Mouse (Mus musculus): ENCODE data around the gene Atp5d. TPM values are rescaled to one million over a fixed set of nuclear protein-coding genes. Genes with fewer than 3 reads are reported as not detected.

Atp5d gene
- polyA plus RNA-seq, 1 experiment = 709 TPM

DNA sequence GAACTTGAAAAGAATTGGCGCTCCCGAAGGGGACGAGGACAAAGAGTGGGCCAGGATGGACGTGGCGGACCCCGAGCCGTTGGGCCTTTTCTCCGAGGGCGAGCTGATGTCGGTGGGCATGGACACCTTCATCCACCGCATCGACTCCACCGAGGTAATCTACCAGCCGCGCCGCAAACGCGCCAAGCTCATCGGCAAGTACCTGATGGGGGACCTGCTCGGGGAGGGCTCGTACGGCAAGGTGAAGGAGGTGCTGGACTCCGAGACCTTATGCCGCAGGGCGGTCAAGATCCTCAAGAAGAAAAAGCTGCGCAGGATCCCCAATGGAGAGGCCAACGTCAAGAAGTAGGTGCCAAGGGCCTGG is 21.9 kb upstream of the Atp5d start:
- H3K4me3 ChIP-seq (replicated peaks; ENCODE audit: extremely low read depth, low read depth, low read length) = peak overlapping the region; percentile 83
- TF ChIP-seq POLR2A (IDR thresholded peaks at IDR 0.05; ENCODE audit: borderline replicate concordance, extremely low read depth, low read depth, low read length) (no peak), CTCF (IDR thresholded peaks at IDR 0.05; ENCODE audit: insufficient read depth, low read length) (no peak)
- DNase-seq = peak; percentile 59
- peaks cover 13% of the 10 kb centered on the region for H3K4me1 ChIP-seq (ENCODE audit: control insufficient read depth, insufficient read depth, low read length)
- 1% methylated on average over 27 of the region's 27 CpGs for WGBS

- H3K4me1 ChIP-seq (ENCODE audit: control insufficient read depth, insufficient read depth, low read length) = peaks cover 13% of the 10 kb centered on the region
- WGBS = 1% methylated on average over 30 of the region's 30 CpGs
- DNase-seq = peak; percentile 60
- peak overlapping the region; percentile 83 for H3K4me3 ChIP-seq (replicated peaks; ENCODE audit: extremely low read depth, low read depth, low read length)
- TF ChIP-seq POLR2A (IDR thresholded peaks at IDR 0.05; ENCODE audit: borderline replicate concordance, extremely low read depth, low read depth, low read length) (peak; percentile 57; the same call in 1 of the 2 replicates), CTCF (IDR thresholded peaks at IDR 0.05; ENCODE audit: insufficient read depth, low read length) (no peak)
These were observed 21.3 kb upstream of the Atp5d start for GRCm38 (mm10) chr10:80116927-80117691.

DNA sequence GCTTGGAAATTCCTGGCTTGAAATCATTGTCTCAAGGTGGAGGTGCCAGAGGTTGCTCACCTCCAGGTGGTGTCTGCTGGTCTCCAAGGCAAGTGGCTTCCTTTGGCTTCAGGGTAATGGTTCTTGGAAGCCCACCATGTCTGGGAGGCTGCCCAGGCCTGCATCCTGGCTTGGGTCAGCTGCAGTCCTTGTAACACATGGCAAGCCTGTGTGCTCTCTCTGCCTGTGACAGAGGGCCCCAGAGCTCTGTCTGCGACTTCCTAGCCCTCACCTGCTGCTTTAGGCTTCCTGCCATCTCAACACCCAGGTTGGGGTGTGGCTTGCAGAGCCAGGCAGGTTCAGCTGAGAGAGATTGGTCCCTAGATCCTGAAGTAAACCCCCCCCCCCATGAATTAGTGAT is 20.7 kb upstream of the Atp5d start:
- TF ChIP-seq POLR2A (IDR thresholded peaks at IDR 0.05; ENCODE audit: borderline replicate concordance, extremely low read depth, low read depth, low read length) (no peak), CTCF (IDR thresholded peaks at IDR 0.05; ENCODE audit: insufficient read depth, low read length) (no peak)
- Histone ChIP-seq H3K4me3 (replicated peaks; ENCODE audit: extremely low read depth, low read depth, low read length) (no peak overlapping the region), H3K4me1 (ENCODE audit: control insufficient read depth, insufficient read depth, low read length) (peaks cover 13% of the 10 kb centered on the region)
- WGBS = 29% methylated on average over 1 of the region's 1 CpGs
- DNase-seq = no peak

- DNase-seq = no peak
- 59% methylated on average over 6 of the region's 6 CpGs for WGBS
- Histone ChIP-seq H3K4me3 (replicated peaks; ENCODE audit: extremely low read depth, low read depth, low read length) (no peak overlapping the region), H3K4me1 (ENCODE audit: control insufficient read depth, insufficient read depth, low read length) (peaks cover 13% of the 10 kb centered on the region)
- TF ChIP-seq POLR2A (IDR thresholded peaks at IDR 0.05; ENCODE audit: borderline replicate concordance, extremely low read depth, low read depth, low read length) (no peak), CTCF (IDR thresholded peaks at IDR 0.05; ENCODE audit: insufficient read depth, low read length) (no peak)
These were observed 19.9 kb upstream of the Atp5d start for GRCm38 (mm10) chr10:80118552-80118951.

GRCm38 (mm10) chr10:80120146-80120545 is 18.3 kb upstream of the Atp5d start:
- H3K4me3 ChIP-seq (replicated peaks; ENCODE audit: extremely low read depth, low read depth, low read length) = no peak overlapping the region
- WGBS = 63% methylated on average over 2 of the region's 2 CpGs
- no peak for DNase-seq
- TF ChIP-seq POLR2A (IDR thresholded peaks at IDR 0.05; ENCODE audit: borderline replicate concordance, extremely low read depth, low read depth, low read length) (no peak), CTCF (IDR thresholded peaks at IDR 0.05; ENCODE audit: insufficient read depth, low read length) (no peak)
- peaks cover 13% of the 10 kb centered on the region for H3K4me1 ChIP-seq (ENCODE audit: control insufficient read depth, insufficient read depth, low read length)

- DNase-seq = no peak
- 73% methylated on average over 2 of the region's 2 CpGs for WGBS
- Histone ChIP-seq H3K4me1 (ENCODE audit: control insufficient read depth, insufficient read depth, low read length) (peaks cover 13% of the 10 kb centered on the region), H3K4me3 (replicated peaks; ENCODE audit: extremely low read depth, low read depth, low read length) (no peak overlapping the region)
- TF ChIP-seq POLR2A (IDR thresholded peaks at IDR 0.05; ENCODE audit: borderline replicate concordance, extremely low read depth, low read depth, low read length) (no peak), CTCF (IDR thresholded peaks at IDR 0.05; ENCODE audit: insufficient read depth, low read length) (no peak)
These were observed 16.8 kb upstream of the Atp5d start for GRCm38 (mm10) chr10:80121639-80122038.

GRCm38 (mm10) chr10:80123932-80124562 is 14.4 kb upstream of the Atp5d start:
- Histone ChIP-seq H3K4me3 (replicated peaks; ENCODE audit: extremely low read depth, low read depth, low read length) (no peak overlapping the region), H3K4me1 (ENCODE audit: control insufficient read depth, insufficient read depth, low read length) (no peaks in the 10 kb centered on the region)
- no peak for DNase-seq
- WGBS = 82% methylated on average over 9 of the region's 9 CpGs
- TF ChIP-seq CTCF (IDR thresholded peaks at IDR 0.05; ENCODE audit: insufficient read depth, low read length) = no peak
- no peak for TF ChIP-seq POLR2A (IDR thresholded peaks at IDR 0.05; ENCODE audit: borderline replicate concordance, extremely low read depth, low read depth, low read length)

GRCm38 (mm10) chr10:80127920-80128319 is 10.5 kb upstream of the Atp5d start:
- DNase-seq = no peak
- 95% methylated on average over 8 of the region's 8 CpGs for WGBS

DNA sequence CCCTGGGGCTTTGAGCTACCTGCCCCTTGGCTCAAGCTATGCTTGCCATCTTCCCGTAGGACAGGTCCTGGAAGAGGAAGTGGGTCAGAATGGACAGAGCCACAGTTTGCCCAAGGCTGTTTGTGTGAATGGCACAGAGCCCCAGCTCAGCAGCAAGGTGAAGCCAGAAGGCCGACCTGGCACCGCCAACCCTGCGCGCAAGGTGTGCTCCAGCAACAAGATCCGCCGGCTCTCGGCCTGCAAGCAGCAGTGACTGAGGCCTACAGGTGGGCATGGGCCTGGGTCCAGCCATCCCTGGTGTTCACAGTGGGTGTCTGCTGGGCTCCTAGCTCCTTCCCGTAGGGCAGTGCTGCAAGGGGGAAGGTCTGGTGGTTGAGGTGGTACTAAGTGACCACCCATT is 8.6 kb upstream of the Atp5d start:
- Histone ChIP-seq H3K4me3 (replicated peaks; ENCODE audit: extremely low read depth, low read depth, low read length) (no peak overlapping the region), H3K4me1 (ENCODE audit: control insufficient read depth, insufficient read depth, low read length) (no peaks in the 10 kb centered on the region)
- TF ChIP-seq CTCF (IDR thresholded peaks at IDR 0.05; ENCODE audit: insufficient read depth, low read length) = no peak
- no peak for TF ChIP-seq POLR2A (IDR thresholded peaks at IDR 0.05; ENCODE audit: borderline replicate concordance, extremely low read depth, low read depth, low read length)
- 84% methylated on average over 9 of the region's 9 CpGs for WGBS
- no peak for DNase-seq

More at GRCm38 (mm10) chr10:80127920-80128319, 10.5 kb upstream of the Atp5d start:
- Histone ChIP-seq H3K4me3 (replicated peaks; ENCODE audit: extremely low read depth, low read depth, low read length) (no peak overlapping the region), H3K4me1 (ENCODE audit: control insufficient read depth, insufficient read depth, low read length) (no peaks in the 10 kb centered on the region)
- TF ChIP-seq POLR2A (IDR thresholded peaks at IDR 0.05; ENCODE audit: borderline replicate concordance, extremely low read depth, low read depth, low read length) (no peak), CTCF (IDR thresholded peaks at IDR 0.05; ENCODE audit: insufficient read depth, low read length) (no peak)

All from lung, adult 2 months (tissue).